Mouse (Mus musculus): ENCODE data around the gene Parvb.

Gene Parvb

GRCm38 (mm10) chr15:84297454-84297853 is 65.6 kb downstream of the Parvb start:
- DNase-seq, result no peak

- no peak for DNase-seq
These were observed 67.0 kb downstream of the Parvb start for GRCm38 (mm10) chr15:84298804-84299370.

GRCm38 (mm10) chr15:84299662-84300333 is 68.0 kb downstream of the Parvb start:
- DNase-seq, result no peak

- no peak for DNase-seq
These were observed 68.7 kb downstream of the Parvb start for GRCm38 (mm10) chr15:84300591-84300990.

- peak; percentile 41 for DNase-seq
These were observed 69.2 kb downstream of the Parvb start for GRCm38 (mm10) chr15:84301026-84301425.

- DNase-seq, result no peak
These were observed 70.0 kb downstream of the Parvb start for GRCm38 (mm10) chr15:84301641-84302420.

GRCm38 (mm10) chr15:84303264-84303663 is 71.4 kb downstream of the Parvb start:
- no peak for DNase-seq

GRCm38 (mm10) chr15:84305333-84305732 is 73.5 kb downstream of the Parvb start:
- DNase-seq, result no peak

- no peak for DNase-seq
These were observed 78.4 kb downstream of the Parvb start for GRCm38 (mm10) chr15:84310271-84310670.

GRCm38 (mm10) chr15:84311295-84312085 is 79.6 kb downstream of the Parvb start:
- DNase-seq, result no peak

- DNase-seq, result no peak
These were observed 81.2 kb downstream of the Parvb start for GRCm38 (mm10) chr15:84312878-84313565.

- DNase-seq, result no peak
These were observed 81.7 kb downstream of the Parvb start for GRCm38 (mm10) chr15:84313566-84313878.

GRCm38 (mm10) chr15:84314420-84315080 is 82.7 kb downstream of the Parvb start:
- DNase-seq, result no peak

GRCm38 (mm10) chr15:84315276-84316046 is 83.6 kb downstream of the Parvb start:
- no peak for DNase-seq

GRCm38 (mm10) chr15:84319393-84319792 is 87.5 kb downstream of the Parvb start:
- DNase-seq, result no peak

- DNase-seq, result no peak
These were observed 89.8 kb downstream of the Parvb start for GRCm38 (mm10) chr15:84321544-84322174.

GRCm38 (mm10) chr15:84323966-84324869 is 92.4 kb downstream of the Parvb start, which contains the start of gene Parvg:
Gene Parvg (plus strand): TSS chr15:84324026.
- no peak for DNase-seq

- no peak for DNase-seq
These were observed 93.2 kb downstream of the Parvb start for GRCm38 (mm10) chr15:84324870-84325553.

- no peak for DNase-seq
These were observed 93.9 kb downstream of the Parvb start for GRCm38 (mm10) chr15:84325736-84326135.

Measured in right cerebral cortex, postnatal 25 days (tissue).